Mouse (Mus musculus) C2C12 (cell line): ENCODE data around the gene Selplg.
"Not testable (repeated sequence)": the region's sequence is repeated elsewhere in the genome, so short reads cannot be mapped to it uniquely, and the experiment has no call there.

Experiments
- CEBPB ChIP-seq: IDR thresholded peaks from one replicate; pipeline ENCODE4 v1.6.1; 2011; ENCODE audit warnings: low read depth, mild to moderate bottlenecking, control low read depth, moderate library complexity
- CTCF ChIP-seq: IDR thresholded peaks from one replicate; pipeline ENCODE4 v1.5.1; 2011; ENCODE audit not compliant: control insufficient read depth, insufficient read depth, insufficient read length
- MAX ChIP-seq: IDR thresholded peaks from one replicate; pipeline ENCODE4 v1.6.1; 2011; ENCODE audit warnings: mild to moderate bottlenecking, control low read depth
- MYOD1 ChIP-seq: IDR thresholded peaks from one replicate; pipeline ENCODE4 v1.6.1; 2011; ENCODE audit warnings: low read depth; ENCODE audit not compliant: control insufficient read depth, insufficient read length
- MYOG ChIP-seq: IDR thresholded peaks from one replicate; pipeline ENCODE4 v1.6.1; 2011; ENCODE audit not compliant: control insufficient read depth, insufficient read length; ENCODE audit errors: extremely low read depth
- USF1 ChIP-seq: IDR thresholded peaks from one replicate; pipeline ENCODE4 v1.6.1; 2011; ENCODE audit warnings: low read depth, mild to moderate bottlenecking, control low read depth, moderate library complexity

- TF ChIP-seq CTCF, MAX, CEBPB, USF1, MYOG, MYOD1: not testable (repeated sequence)
These were observed 48.3 kb downstream of the Selplg start for GRCm38 (mm10) chr5:113784104-113784503.
